Mouse (Mus musculus): ENCODE data around the gene Hcn3.

Gene Hcn3

DNA sequence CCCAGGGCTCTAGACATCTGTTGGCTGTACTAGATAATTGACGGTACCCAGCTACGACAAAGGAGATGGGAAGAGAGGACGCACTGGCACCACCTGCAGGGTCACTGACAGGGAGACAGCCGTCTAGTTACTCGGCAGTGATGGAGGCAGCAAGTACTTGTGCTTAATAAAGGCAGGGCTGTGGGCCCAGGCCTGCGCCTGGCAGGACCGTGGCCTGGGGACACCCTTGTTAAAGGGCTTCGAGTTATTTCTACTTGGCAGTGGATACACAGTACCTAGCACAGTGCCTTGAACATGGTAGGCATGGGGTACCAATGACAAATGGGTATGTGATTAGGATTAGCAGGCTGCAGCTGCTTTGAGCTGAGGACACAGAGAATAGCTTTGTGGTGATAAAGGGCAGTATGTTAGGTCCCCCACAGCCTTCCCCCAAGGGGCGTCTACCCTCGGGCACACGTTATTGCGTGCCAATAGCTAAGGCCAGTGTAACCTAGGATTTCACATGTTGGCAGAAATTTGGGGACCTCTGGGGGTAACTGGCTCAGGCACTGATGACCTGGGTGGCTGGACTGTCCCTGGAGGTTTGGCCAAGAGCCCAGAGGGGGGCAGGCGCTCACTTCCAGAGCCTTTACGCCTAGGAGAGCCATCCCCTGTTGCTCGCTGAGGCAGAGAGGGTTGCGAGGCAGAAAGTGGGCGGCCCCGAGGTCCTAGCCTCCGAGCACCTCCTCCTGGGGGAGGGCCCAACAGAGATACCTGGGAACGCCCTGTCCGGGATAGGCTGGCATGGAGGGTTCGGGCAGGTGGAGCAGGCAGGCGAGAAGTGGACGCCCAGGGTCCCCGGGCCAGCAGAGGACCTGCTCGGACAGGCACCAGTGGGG lies 12.7 kb downstream of the Hcn3 start:
- no peak for DNase-seq (ENCODE audit: low read depth)

DNA sequence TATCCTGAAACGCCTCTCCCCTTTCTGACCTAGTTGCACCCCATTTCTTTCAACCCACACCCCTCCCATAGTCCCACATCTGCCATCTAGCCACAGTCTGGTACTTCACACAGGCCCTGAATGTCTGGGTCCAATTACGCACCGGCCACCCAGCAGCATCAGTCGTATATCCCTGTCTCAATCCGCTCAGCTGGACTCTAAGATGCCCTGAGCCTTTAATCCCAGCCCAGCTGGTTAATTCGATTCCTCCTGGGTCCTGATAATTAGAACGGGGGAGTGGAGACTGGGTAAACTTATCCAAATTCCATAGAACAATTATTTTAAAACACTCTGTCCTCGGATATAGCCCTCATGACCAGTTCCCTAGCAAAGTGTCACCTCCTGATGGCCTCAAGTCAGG lies 14.4 kb downstream of the Hcn3 start:
- no peak for DNase-seq (ENCODE audit: low read depth)

DNA sequence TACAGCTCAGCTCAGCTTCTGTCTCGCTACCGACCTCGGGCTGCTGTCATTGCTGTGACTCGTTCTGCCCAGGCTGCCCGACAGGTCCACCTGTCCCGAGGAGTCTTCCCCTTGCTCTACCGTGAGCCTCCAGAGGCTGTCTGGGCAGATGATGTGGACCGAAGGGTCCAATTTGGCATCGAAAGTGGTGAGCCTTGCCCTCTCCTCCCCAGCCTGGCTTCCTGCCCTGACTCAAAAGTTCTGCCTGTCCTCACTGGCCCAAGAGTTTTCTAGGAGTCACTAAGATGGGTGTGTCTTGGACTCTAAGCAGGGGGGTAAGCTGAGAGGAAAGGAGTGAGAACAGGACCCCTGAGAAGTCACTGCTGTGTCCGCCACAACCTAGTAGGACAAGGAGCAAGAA lies 15.2 kb downstream of the Hcn3 start:
- no peak for DNase-seq (ENCODE audit: low read depth)

DNA sequence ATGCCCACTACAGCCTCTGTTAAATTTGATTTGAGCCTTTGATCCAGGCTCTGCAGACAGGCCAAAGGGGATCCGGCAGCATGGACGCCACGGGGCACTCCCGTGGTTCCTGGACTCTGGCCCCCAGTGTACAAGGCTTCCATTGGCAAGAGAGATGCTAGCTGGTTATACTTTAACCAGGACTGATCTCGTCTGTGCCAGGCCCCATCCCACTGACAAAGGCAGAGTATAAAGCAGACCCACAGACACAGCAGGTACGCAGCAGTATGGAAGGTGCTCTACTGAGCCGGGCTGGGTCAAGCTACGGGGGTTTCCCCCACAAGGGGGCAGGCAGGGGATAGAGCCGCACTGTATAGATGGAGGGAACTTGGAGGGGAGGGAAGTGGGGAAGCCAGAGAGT lies 23.6 kb downstream of the Hcn3 start:
- no peak for DNase-seq (ENCODE audit: low read depth)

DNA sequence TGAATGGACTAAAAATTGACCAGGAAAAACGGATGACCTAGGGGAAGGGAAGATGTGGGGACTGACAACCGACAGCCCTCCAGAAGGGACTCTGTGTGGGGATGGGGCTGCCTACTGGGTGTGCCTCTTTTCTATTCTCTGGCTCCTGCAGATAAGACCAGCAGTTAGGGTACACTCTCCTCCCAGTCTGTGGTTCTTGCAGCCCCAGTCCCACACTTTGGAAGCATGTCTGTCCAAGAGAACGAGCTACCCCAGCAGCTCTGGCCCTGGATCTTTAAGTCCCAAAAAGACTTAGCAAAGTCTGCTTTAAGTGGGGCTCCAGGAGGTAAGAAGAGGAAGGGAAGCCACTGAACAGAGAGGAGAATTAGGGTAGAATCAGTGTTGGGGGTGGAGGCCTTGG lies 24.0 kb downstream of the Hcn3 start, which contains the start of gene Pklr:
Gene Pklr (plus strand): TSS at position 185 of the 400 bp plus-strand sequence.
- no peak for DNase-seq (ENCODE audit: low read depth)

DNA sequence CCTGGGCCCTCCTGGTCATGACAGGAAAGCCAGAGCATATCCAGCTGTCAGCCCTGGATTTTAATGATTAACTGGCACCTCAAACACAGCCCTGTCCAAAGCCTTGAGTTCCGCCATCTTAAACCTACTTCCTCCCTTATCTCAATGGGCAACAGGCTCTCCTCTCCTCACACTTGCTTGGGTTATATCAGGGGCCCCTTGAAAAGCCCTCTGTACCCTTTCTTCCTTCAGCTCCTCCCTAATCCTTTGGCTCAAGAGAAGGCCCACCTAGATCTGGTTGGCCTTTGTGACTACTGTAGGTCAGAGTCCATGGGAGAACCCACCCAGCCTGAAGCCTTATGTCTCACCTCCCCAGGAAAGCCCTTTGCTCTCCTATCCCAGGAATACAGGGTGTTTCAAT lies 26.2 kb downstream of the Hcn3 start:
- no peak for DNase-seq (ENCODE audit: low read depth)

DNA sequence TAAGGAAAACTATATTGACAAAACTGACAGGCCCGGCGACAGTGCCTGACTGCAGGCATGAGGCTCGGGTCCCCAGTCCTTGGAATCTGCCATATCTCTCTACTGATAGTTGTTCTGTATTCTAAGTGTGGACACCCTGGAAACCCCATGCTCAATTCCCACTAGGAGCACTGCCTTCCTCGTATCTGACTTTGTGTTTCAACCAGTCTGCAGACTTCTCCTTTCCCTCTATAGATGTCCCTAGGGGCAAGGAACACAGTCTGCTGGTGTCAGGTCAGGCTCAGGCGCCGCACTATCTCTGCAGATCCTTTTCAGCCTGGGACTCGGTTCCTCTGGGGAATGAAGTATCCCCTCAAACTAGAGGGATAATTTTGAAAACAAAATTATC lies 26.9 kb downstream of the Hcn3 start:
- no peak for DNase-seq (ENCODE audit: low read depth)

DNA sequence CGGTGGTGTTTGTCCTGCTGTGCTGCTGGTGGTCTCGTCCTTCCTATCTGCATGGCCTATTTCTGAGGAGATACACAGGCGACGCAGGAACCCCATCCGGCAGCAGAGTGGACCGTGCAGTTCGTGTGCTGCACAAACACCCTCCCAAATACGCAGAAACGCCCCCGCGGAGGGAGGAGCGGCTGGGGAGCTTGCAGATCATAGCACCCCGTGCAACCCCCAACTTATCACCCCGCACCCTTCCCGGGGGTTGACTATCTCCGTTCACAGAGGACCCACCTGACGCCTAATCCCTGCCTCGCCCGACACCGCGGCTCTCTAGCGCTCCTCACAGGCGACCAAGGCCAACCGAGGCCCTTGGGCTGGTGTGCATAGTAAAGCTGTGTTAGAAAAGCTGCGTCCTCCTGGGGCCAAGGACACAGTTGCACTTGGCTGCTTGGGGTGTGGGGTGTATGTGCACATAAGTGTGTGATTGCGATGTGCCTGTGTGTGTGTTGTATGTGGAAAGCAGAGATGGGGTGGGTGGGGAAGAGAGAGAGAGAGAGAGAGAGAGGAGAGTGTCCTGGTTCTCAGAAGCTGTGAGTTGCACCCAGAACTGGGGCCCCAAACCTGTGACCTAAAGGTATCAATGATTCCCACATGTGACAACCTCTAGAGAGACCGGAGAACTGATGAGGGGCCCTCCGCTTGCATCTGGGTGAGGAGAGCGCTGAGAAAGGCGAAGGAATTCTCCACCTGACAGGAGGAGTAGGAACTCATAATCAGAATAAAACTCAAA lies 27.5 kb downstream of the Hcn3 start:
- no peak for DNase-seq (ENCODE audit: low read depth)

DNA sequence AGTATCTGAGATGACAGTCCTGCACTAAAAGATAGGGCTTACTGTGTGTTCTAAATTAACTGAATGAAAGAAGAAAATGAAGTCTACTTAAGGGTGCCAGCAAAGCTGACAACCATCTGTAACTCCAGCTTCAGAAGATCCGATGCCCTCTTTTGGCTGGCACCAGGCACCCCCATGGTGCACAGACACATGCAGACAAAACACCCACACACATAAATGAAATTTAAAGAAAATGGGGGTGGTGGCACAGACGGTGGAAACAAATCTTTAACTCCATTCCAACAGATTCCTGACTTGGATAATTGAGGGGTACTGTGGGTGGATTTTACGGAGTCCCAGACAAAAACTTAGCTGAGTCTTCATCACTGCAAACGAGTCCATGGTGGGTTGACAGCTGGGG lies 28.2 kb downstream of the Hcn3 start:
- no peak for DNase-seq (ENCODE audit: low read depth)

DNA sequence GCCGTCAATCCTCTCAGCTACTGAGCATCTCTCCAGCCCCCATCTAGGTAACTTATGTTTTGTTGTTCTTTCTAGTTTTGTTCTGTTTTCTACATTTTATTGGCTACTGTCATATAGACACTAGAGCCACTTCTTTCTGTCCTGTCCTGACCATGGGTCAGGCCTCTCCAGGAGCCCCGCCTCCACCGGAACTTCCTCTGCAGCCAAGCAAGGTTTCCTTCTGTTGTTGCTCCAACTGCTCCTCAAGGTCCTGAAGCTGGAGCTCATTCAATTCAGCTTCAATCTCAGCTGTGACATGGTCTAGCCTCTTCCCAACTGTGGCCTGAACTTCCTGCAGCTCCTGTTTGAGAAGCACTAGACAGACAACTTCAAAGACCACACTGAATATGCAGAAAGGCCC lies 30.1 kb downstream of the Hcn3 start:
- DNase-seq (ENCODE audit: low read depth): no peak

DNA sequence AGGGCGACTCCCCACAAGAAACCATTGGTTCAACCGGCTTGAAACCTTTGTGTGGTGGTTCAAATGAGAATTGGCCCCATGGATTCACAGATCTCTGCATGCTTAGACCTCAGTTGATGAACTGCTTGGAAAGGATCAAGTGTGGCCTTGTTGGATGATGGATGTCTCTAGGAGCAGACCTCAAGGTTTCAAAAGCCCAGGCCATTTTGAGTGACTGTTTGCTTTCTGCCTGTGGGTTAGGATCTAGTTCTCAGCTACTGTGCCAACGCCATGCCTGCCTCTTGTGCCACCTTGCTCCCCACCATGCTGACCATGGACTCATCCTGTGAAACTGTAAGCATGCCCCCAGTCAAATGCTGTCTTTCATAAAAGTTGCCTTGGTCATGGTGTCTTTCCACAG lies 34.0 kb downstream of the Hcn3 start:
- no peak for DNase-seq (ENCODE audit: low read depth)

DNA sequence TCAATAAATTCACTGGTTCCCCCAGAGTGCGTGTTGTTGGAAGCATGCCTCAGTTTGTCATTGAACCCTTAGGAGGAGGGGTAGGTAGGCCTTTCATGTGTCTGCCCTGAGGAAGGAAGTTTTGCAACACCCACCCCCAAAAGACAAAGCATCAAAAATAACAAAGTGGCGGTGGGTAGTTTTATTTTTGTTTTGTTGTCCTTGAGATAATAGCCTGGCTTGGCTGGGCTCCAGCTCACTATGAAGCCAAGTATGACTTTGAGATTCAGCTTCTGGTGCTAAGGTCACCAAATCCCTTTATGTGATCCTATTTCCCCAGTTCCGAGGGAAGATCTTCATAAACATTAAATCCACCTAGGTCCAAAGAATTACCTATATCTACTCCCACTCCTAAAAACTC lies 35.8 kb downstream of the Hcn3 start:
- DNase-seq (ENCODE audit: low read depth): no peak

DNA sequence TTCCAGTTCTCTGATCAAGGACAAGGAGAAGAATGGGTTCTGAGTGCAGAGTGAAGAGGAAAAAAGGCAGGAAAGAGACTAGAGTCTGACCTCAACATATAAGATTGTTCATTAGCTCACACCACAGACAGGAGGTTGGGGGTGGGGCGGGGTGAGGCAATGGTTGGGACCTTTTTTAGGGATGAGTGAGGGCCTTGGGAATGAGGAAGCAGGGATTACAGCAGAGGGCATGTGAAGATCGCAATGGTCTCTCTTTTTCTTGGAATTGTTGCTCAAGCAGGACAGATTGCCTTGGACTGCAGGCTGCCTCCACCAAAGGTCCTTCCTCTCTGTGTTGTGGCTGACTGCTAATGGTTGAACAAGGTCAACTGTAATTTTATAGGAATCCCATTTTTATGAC lies 36.7 kb downstream of the Hcn3 start:
- DNase-seq (ENCODE audit: low read depth): no peak

DNA sequence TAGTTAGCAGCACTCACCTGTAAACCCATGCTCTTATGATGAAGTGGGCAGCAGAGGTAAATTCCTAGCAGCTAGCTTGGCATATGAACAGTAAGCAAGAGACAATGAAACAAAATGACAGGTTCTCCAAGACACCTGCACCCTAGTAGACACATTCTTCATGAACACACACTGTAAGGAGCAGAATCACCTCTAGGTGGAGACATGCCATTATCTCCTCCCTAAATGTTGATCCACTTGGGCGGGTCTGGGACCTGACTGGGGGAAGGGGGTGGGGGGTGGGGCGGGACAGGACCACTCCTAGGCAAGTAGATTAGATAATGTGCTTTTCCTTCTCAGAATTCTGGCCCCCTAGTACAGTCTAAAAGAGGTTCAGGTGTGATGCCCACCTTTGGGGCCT lies 44.5 kb downstream of the Hcn3 start:
- no peak for DNase-seq (ENCODE audit: low read depth)

DNA sequence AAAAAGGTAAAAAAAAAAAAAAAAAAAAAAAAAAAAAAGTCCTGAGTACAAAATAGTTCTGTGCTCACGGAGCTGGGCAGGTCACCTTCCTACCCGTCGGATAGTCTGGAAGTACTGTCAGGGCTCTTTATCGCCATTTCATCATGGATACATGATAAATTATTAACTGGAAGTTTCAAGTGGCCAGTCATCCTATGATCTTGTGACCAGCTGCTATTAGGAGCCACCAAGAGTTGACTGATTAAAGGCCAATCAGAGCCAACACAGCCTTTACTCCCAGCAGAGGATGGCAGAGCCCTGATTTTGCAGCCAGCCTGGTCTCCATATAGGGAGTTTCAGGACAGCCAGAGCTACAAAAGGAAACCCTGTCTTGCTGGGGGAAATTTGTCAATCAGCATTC lies 46.9 kb downstream of the Hcn3 start:
- DNase-seq (ENCODE audit: low read depth): no peak

DNA sequence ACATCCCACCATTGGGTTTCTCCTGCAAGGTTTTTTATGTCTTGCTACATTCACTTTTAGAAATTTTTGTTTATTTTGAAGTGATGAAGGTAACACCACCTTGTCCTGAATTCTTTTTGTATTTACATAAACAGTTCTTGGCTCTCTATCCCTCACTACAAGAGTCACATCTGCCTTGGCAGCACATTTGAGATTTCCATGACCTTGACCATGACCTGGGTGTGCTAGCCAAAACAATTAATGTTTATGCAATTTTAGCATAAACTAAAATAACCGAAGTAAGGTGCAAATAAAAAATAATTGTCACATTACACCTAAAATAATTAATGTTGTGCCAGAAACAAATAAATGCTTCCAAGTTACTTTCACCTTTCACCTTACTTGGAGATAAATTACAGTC lies 51.9 kb downstream of the Hcn3 start:
- no peak for DNase-seq (ENCODE audit: low read depth)

DNA sequence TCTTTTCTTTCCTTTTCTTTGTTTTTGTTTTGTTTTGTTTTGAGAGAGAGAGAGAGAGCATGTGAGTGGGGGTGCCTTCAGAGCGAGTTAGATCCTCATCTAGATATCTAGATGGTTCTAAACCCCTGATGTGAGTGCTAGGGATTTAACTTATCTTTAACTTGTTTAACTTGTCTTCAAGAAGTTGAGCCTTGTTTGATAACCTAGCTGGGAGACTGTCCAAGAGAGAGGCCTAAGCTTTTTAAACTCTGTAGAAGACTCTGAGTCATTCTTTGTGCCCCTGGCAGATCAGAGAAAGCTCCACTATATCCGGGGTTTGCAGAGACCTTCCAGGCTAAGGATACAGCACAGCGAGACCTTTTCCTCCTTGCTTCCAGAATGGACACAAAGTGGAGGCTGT lies 52.5 kb downstream of the Hcn3 start:
- no peak for DNase-seq (ENCODE audit: low read depth)

DNA sequence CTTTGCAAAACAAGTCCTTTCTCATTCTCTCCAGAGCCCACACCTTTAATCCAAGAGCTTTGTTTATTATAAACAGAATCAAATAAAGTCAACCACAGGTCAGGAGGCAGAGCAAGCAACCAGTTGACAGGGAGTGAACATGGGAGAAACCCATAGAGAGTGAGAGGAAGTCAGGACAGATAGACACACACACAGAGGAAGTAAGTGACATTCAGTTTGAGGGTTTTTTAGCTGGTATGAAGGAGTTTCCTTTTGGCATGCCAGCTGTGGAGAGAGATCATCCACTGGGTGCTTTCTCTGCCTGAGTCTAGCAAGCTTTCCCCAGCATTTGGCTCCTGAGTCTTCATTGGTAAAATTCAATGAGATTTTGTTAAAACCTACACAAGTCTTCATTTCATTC lies 53.1 kb downstream of the Hcn3 start:
- DNase-seq (ENCODE audit: low read depth): no peak

DNA sequence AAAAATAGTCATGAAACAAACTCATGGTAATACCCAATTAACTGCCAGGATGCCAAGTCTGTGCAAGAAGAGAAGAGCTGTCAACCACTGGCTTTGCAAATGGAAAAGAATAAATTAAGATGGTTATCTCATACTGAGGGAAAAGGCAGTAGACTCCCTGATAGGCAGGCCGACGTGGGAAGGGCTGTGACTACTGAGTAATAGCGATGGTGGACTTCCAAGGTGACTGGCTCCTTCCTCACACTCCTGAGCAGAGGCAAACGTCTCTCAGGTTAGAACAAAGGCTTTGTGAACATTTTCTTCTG lies 56.8 kb downstream of the Hcn3 start:
- no peak for DNase-seq (ENCODE audit: low read depth)

DNA sequence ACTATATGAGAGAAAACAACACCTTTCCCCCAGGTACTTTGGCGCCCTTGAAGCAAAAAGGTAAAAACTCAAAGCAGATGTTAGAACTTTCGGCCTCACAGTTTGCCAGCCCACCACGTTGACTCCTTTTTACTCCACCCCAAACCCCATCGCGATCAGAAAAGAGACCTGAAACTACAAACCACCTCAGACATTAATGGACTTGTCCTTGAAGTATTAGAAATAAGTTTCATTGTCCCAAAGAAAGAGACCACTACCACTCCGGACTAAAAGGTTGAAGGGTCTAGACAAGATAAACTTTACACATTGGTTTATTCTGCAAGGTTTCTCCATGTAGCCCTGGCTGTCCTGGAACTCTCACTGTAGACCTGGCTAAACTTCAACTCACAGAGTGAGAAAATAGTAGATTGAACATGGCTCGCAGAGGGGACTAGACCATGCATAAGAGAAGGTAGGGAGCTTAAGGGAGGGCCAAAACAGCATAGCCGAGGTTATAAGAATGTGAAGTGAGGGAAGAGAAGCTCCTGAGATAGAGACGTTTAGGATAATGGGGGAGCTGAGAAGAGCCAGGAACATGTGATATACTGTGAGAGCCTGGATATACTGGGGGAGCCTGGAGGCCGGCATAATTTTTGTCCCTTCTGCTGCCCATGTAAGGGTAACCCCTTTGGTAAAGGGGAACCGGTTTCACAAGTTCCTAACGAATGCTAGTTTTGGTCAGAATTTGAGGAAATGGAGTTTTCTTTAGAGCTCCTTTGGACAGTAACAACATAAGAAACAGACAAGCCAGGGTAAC lies 57.3 kb downstream of the Hcn3 start:
- DNase-seq (ENCODE audit: low read depth): no peak

DNA sequence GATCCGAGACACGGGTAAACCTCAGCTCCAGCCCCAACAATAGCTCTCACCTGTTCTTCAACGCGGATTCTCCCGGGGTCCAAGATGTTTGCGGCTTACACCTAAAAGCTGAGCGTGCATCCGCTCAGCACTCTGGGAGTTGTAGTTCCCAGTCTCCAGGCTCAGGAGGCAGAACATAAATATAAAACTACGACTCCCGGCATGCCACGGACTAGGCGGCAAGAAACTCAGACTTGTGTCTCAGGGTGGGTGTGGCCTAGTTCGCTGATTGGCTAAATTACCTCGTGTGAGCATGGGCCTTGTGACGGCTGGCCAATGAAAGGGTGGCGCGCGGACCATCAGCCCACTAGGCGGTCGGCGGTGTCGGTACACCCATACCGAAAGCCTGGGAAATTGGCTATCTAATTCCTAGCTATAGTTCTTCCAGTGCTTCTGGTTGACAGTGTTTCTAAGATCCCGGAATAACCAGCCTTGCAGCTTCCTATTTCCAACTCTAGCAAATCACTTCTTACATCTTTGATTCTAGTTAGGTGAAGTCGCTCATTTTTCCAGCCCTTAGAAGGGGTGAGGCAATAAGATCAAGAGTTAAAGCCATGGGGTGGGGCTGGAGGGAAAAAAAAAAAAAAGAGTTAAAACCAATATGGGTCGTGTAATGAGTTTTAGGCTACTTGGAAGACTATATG lies 58.0 kb downstream of the Hcn3 start, which contains the start of gene Fdps:
Gene Fdps (minus strand): TSS at position 148 of the 683 bp plus-strand sequence.
- peak; percentile 98 for DNase-seq (ENCODE audit: low read depth)

DNA sequence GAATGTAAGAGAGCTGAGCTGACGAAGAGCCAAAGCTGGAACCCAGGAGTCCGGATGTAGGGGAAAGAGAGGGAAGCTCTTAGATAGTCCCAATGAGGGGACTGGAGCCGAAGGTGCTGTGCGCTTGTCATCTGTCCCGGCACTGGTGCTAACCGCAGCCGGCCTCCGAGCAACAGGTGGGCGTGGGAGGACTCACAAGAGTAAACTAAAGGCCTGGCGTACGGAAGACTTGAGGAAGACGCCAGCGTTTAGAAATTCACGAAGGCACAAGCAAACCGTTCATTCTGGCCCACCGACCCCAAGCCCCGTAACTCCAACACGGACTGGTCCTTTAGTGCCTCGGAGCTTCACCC lies 58.6 kb downstream of the Hcn3 start:
- no peak for DNase-seq (ENCODE audit: low read depth)

Measured in fibroblast of lung, adult 2 months (primary cell).